Comparison of ENCODE assay signal across 9 mouse cellular contexts in the genomic region with DNA sequence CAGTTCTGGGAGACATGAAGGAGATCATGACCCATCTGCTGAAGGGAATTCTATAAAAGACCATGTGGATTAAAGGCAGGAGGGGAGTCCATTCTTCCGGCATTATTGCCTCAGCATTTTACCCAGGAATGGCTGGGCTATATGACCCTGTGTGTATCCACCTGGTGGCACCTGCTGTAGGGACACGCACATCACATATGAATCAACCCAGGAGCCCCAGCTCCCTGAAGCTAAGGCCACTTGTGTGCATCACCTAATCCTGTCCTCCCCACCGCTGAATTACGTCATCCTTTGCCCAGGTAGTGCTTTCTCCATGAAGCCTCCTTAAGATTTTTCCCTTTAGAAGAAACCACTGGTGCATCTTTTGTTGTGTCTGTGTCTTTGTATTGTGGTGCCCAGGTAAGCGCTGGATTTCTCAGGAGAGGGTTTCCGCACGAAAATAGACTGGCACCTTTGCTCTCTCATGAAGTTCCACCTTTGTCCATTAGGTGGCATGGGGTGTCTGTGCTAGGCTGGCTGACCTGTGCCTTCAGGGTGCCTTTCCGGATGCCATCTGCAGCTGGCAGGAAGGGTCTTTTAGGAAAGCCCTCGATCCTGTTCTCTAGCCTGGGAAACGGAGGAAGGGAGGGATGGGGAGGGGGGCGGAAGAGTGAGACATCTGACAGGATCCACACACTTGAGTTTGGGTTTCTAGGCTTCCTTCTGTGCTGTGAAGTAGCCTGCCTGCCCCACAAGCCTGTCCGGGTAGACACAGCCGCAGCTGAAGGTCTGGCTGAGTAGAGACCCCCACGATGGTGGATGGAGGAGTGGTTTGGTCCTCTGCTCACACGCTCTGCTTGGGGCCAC. TPM values are rescaled to one million over a fixed set of nuclear protein-coding genes. Genes with fewer than 3 reads are reported as not detected.
DNase-seq lines count a peak whose midpoint lies in the region; ATAC-seq lines count a peak whose summit lies in the region.
"Had no signal": no experiment of that assay in that cellular context is flagged by ENCODE, and none has a peak within 500 bp of the region (broad histone marks: within the 10 kb centered on the region; RNA-seq: fewer than 3 reads in every experiment).

No protein-coding gene starts in this region.

- no peaks in the 10 kb centered on the region for H3K9me3 ChIP-seq in forebrain, embryonic 13.5 days (replicated peaks)
- H3K9me3 ChIP-seq in hindbrain, embryonic 13.5 days = no peaks in the 10 kb centered on the region

- intact Hi-C loops in left cerebral cortex, postnatal 10 days (cut with DNase I) = loop anchor here (10.0 kb wide), 1 partner anchor 109 kb away; the partner anchor contains the start of gene Dnah1

- ATAC-seq in forebrain, embryonic 13.5 days = peak; percentile 75
- ATAC-seq in hindbrain, embryonic 13.5 days (ENCODE audit: low FRiP score) = peak; percentile 65; the same call in 1 of the 2 replicates
- peak; percentile 69 for ATAC-seq in megakaryocyte-erythroid progenitor cell, adult 5-6 weeks (replicated peaks; ENCODE audit: low FRiP score, low TSS enrichment, poor library complexity, severe bottlenecking)
- ATAC-seq: Patski had no signal

- H3K27ac ChIP-seq in forebrain, embryonic 13.5 days = no peak overlapping the region
- 0 out of 2 replicates have a peak overlapping the region, but pooled peaks have one; percentile 26 for H3K27ac ChIP-seq in hindbrain, embryonic 13.5 days

- peaks cover 11% of the 10 kb centered on the region for H3K4me1 ChIP-seq in forebrain, embryonic 13.5 days
- H3K4me1 ChIP-seq in hindbrain, embryonic 13.5 days (replicated peaks) = peaks cover 16% of the 10 kb centered on the region

- no peak overlapping the region for H3K9ac ChIP-seq in forebrain, embryonic 13.5 days
- peak overlapping the region; percentile 56 for H3K9ac ChIP-seq in hindbrain, embryonic 13.5 days

- no peak overlapping the region for H3K4me3 ChIP-seq in forebrain, embryonic 13.5 days
- H3K4me3 ChIP-seq in hindbrain, embryonic 13.5 days = no peak overlapping the region

- 33% methylated on average over 15 of the region's 15 CpGs for WGBS in forebrain, embryonic 13.5 days
- WGBS in hindbrain, embryonic 13.5 days = 34% methylated on average over 15 of the region's 15 CpGs

- H3K27me3 ChIP-seq in forebrain, embryonic 13.5 days = no peaks in the 10 kb centered on the region
- H3K27me3 ChIP-seq in hindbrain, embryonic 13.5 days = peaks cover 6% of the 10 kb centered on the region; the same call in 1 of the 2 replicates
- H3K27me3 ChIP-seq: Patski had no signal

- no peaks in the 10 kb centered on the region for H3K36me3 ChIP-seq in forebrain, embryonic 13.5 days (ENCODE audit: poor library complexity, severe bottlenecking)
- no peaks in the 10 kb centered on the region for H3K36me3 ChIP-seq in hindbrain, embryonic 13.5 days

- H3K4me2 ChIP-seq in forebrain, embryonic 13.5 days = no peak overlapping the region
- H3K4me2 ChIP-seq in hindbrain, embryonic 13.5 days = 0 out of 2 replicates have a peak overlapping the region, but pooled peaks have one; percentile 20

- peak; percentile 65 for DNase-seq in gastrocnemius, adult 18-20 months (ENCODE audit: low spot score)
- DNase-seq in gastrocnemius, postnatal 25 days = no peak
- peak; percentile 75 for DNase-seq in cerebellum, adult 11 months
- DNase-seq in left cerebral cortex, postnatal 10 days (ENCODE audit: extremely low spot score in 1 of 2, low spot score in 2 of 2) = peak; percentile 56 to 69
- DNase-seq in spleen, adult 12 weeks (ENCODE audit: low spot score) = peak; percentile 48

RNA-seq across cellular contexts. Expression of gene Nisch, which starts 1.4 kb away (rescaled TPM):
- 10 to 100 TPM; 52.3 to 59.6 TPM for total RNA-seq in gastrocnemius, adult 18-20 months (2021)
- 10 to 100 TPM; 63.7 to 67.7 TPM for total RNA-seq in gastrocnemius, postnatal 25 days (2021)
- 298 and 341 TPM in 2 replicates for polyA plus RNA-seq in forebrain, embryonic 13.5 days (2015; fragmentation: Nextera tagmentation; extraction: Ambion mirVana)
- polyA plus RNA-seq in hindbrain, embryonic 13.5 days (2015; fragmentation: Nextera tagmentation; extraction: Ambion mirVana) = 315 and 334 TPM in 2 replicates
- 100 to 1,000 TPM; 412 to 432 TPM for total RNA-seq in left cerebral cortex, postnatal 10 days (2021)
- 144 and 164 TPM in 2 replicates for total RNA-seq in megakaryocyte-erythroid progenitor cell, adult 5-6 weeks (2014; fragmentation: Nextera tagmentation)
- 67.7 and 77.9 TPM in 2 replicates for total RNA-seq in megakaryocyte-erythroid progenitor cell, adult 5-6 weeks (2017)

RNA-seq across cellular contexts. Expression of gene Sema3g, which starts 2.3 kb away (rescaled TPM):
- 1 to 10 TPM; 5.8 to 7.0 TPM for total RNA-seq in gastrocnemius, adult 18-20 months (2021)
- total RNA-seq in gastrocnemius, postnatal 25 days (2021) = 1 to 10 TPM; 6.0 to 6.1 TPM
- 0.57 and 0.58 TPM in 2 replicates for polyA plus RNA-seq in forebrain, embryonic 13.5 days (2015; fragmentation: Nextera tagmentation; extraction: Ambion mirVana)
- polyA plus RNA-seq in hindbrain, embryonic 13.5 days (2015; fragmentation: Nextera tagmentation; extraction: Ambion mirVana) = 0.84 and 0.90 TPM in 2 replicates
- 1 to 10 TPM; 3.6 to 4.4 TPM for total RNA-seq in left cerebral cortex, postnatal 10 days (2021)
- not detected in 2 replicates for total RNA-seq in megakaryocyte-erythroid progenitor cell, adult 5-6 weeks (2014; fragmentation: Nextera tagmentation)
- total RNA-seq in megakaryocyte-erythroid progenitor cell, adult 5-6 weeks (2017) = not detected in 2 replicates

RNA-seq across cellular contexts. Expression of gene Tnnc1, which starts 7.3 kb away (rescaled TPM):
- 100 to 1,000 TPM; 566 to 705 TPM for total RNA-seq in gastrocnemius, adult 18-20 months (2021)
- 100 to 1,000 TPM; 137 to 627 TPM for total RNA-seq in gastrocnemius, postnatal 25 days (2021)
- polyA plus RNA-seq in forebrain, embryonic 13.5 days (2015; fragmentation: Nextera tagmentation; extraction: Ambion mirVana) = 0.84 and 2.2 TPM in 2 replicates
- polyA plus RNA-seq in hindbrain, embryonic 13.5 days (2015; fragmentation: Nextera tagmentation; extraction: Ambion mirVana) = 7.3 and 9.1 TPM in 2 replicates
- 1 to 10 TPM; 2.9 to 3.7 TPM for total RNA-seq in left cerebral cortex, postnatal 10 days (2021)
- total RNA-seq in megakaryocyte-erythroid progenitor cell, adult 5-6 weeks (2014; fragmentation: Nextera tagmentation) = 1.8 TPM in 1 of 2 replicates, not detected in the other
- total RNA-seq in megakaryocyte-erythroid progenitor cell, adult 5-6 weeks (2017) = not detected in 2 replicates

RNA-seq across cellular contexts. Expression of gene Phf7, which starts 35.7 kb away (rescaled TPM):
- 10 to 100 TPM in 1 of 2 experiments, 1 to 10 TPM in 1; 9.2 to 10.8 TPM for total RNA-seq in gastrocnemius, adult 18-20 months (2021)
- 1 to 10 TPM; 5.2 to 6.3 TPM for total RNA-seq in gastrocnemius, postnatal 25 days (2021)
- polyA plus RNA-seq in forebrain, embryonic 13.5 days (2015; fragmentation: Nextera tagmentation; extraction: Ambion mirVana) = 13.2 and 14.7 TPM in 2 replicates
- 11.9 and 13.6 TPM in 2 replicates for polyA plus RNA-seq in hindbrain, embryonic 13.5 days (2015; fragmentation: Nextera tagmentation; extraction: Ambion mirVana)
- 1 to 10 TPM; 5.0 to 5.3 TPM for total RNA-seq in left cerebral cortex, postnatal 10 days (2021)
- 10.2 and 23.0 TPM in 2 replicates for total RNA-seq in megakaryocyte-erythroid progenitor cell, adult 5-6 weeks (2014; fragmentation: Nextera tagmentation)
- total RNA-seq in megakaryocyte-erythroid progenitor cell, adult 5-6 weeks (2017) = 9.8 and 15.7 TPM in 2 replicates

RNA-seq across cellular contexts. Expression of gene Bap1, which starts 35.9 kb away (rescaled TPM):
- total RNA-seq in gastrocnemius, adult 18-20 months (2021) = 10 to 100 TPM; 40.7 to 46.8 TPM
- 10 to 100 TPM; 41.2 to 43.0 TPM for total RNA-seq in gastrocnemius, postnatal 25 days (2021)
- polyA plus RNA-seq in forebrain, embryonic 13.5 days (2015; fragmentation: Nextera tagmentation; extraction: Ambion mirVana) = 128 and 139 TPM in 2 replicates
- polyA plus RNA-seq in hindbrain, embryonic 13.5 days (2015; fragmentation: Nextera tagmentation; extraction: Ambion mirVana) = 114 and 117 TPM in 2 replicates
- 100 to 1,000 TPM; 125 to 130 TPM for total RNA-seq in left cerebral cortex, postnatal 10 days (2021)
- 42.7 and 43.6 TPM in 2 replicates for total RNA-seq in megakaryocyte-erythroid progenitor cell, adult 5-6 weeks (2014; fragmentation: Nextera tagmentation)
- total RNA-seq in megakaryocyte-erythroid progenitor cell, adult 5-6 weeks (2017) = 65.4 and 67.9 TPM in 2 replicates

Comparison
In these comparisons a context has a peak if more than half of its experiments do, and no peak if none do; other contexts are left out.
1. RNA of gene Sema3g, which starts 2.3 kb away (total RNA-seq): 5.8 to 7.0 TPM in gastrocnemius, adult 18-20 months, 6.0 to 6.1 TPM in gastrocnemius, postnatal 25 days and 3.6 to 4.4 TPM in left cerebral cortex, postnatal 10 days; not detected in megakaryocyte-erythroid progenitor cell, adult 5-6 weeks; every median in the first group is over 4 times any median in the second.
2. RNA of gene Tnnc1, which starts 7.3 kb away (total RNA-seq): 566 to 705 TPM in gastrocnemius, adult 18-20 months and 137 to 627 TPM in gastrocnemius, postnatal 25 days; 2.9 to 3.7 TPM in left cerebral cortex, postnatal 10 days and 1.8 TPM in megakaryocyte-erythroid progenitor cell, adult 5-6 weeks; every median in the first group is over 10 times any median in the second.
3. Peak in every context shown above with its lines, with median percentiles within 50 percentile points of each other: ATAC-seq.